Comparison of ENCODE assay signal across 8 mouse cellular contexts in the genomic region with DNA sequence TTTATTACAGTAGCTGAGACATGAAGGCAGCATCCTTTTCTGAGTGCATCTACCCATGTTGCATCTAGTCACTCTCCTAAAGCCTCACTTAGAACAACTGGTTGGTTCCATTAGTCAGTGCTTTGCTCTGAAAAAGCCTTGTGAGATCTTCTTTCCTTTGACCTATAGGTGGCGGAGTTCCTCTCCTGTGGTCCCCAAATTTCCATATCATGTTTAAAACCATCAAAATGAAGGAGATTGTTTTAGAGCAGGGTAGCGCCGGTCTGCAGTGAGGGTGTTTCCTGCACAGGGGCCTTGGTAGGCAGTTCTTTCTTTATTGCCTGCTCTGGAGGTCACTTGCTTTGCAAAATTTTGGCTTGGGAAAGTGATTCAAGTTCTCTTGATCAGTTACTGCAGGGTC. TPM values are rescaled to one million over a fixed set of nuclear protein-coding genes. Genes with fewer than 3 reads are reported as not detected.
DNase-seq lines count a peak whose midpoint lies in the region.

No protein-coding gene starts in this region.

- H3K9me3 ChIP-seq in heart, embryonic 10.5 days, result no peaks in the 10 kb centered on the region

- peak; percentile 18 for DNase-seq in heart, postnatal 4 days
- no peak for DNase-seq in heart, embryonic 10.5 days (ENCODE audit: low spot score)
- DNase-seq in thymus, postnatal 0 days (ENCODE audit: low spot score), result peak; percentile 29
- no peak for DNase-seq in thymus, adult 18-20 months
- peak; percentile 66 for DNase-seq in embryo, embryonic 10.5 days (ENCODE audit: low spot score)
- peak; percentile 31 for DNase-seq in splenic B cell, adult 2 months (ENCODE audit: low read depth, low spot score)
- DNase-seq in frontal cortex, postnatal 10 days (ENCODE audit: low spot score in 2 of 2), result no peak
- DNase-seq in kidney, adult 11 months, result no peak

- no peaks in the 10 kb centered on the region for H3K27me3 ChIP-seq in heart, embryonic 10.5 days (ENCODE audit: insufficient read depth, poor library complexity, severe bottlenecking)
- H3K27me3 ChIP-seq in splenic B cell, adult 2 months (ENCODE audit: control insufficient read depth, insufficient read depth, low read length, poor library complexity, severe bottlenecking), result no peaks in the 10 kb centered on the region

- WGBS in heart, embryonic 10.5 days, result 39% methylated on average over 3 of the region's 3 CpGs

- H3K4me1 ChIP-seq in heart, embryonic 10.5 days, result no peaks in the 10 kb centered on the region

- H3K27ac ChIP-seq in heart, embryonic 10.5 days, result no peak overlapping the region

- H3K4me3 ChIP-seq in heart, embryonic 10.5 days, result no peak overlapping the region

- peaks cover 15% of the 10 kb centered on the region for H3K36me3 ChIP-seq in heart, embryonic 10.5 days
- H3K36me3 ChIP-seq in splenic B cell, adult 2 months (ENCODE audit: control insufficient read depth, insufficient read depth, low read length, poor library complexity, severe bottlenecking), result no peaks in the 10 kb centered on the region

RNA-seq across cellular contexts. Expression of gene Cetn4, which starts 11.8 kb away (rescaled TPM):
- total RNA-seq in heart, postnatal 4 days (2021), result 1 to 10 TPM; 1.6 to 2.0 TPM
- 0.80 and 1.1 TPM in 2 replicates for polyA plus RNA-seq in heart, embryonic 10.5 days (2016; fragmentation: Nextera tagmentation; extraction: Ambion mirVana)
- polyA plus RNA-seq in thymus, postnatal 0 days (2015; fragmentation: Nextera tagmentation; extraction: Ambion mirVana), result 1.8 and 2.6 TPM in 2 replicates

RNA-seq across cellular contexts. Expression of gene Bbs12, which starts 12.0 kb away (rescaled TPM):
- total RNA-seq in heart, postnatal 4 days (2021), result 1 to 10 TPM; 2.2 to 2.7 TPM
- 5.9 and 7.7 TPM in 2 replicates for polyA plus RNA-seq in heart, embryonic 10.5 days (2016; fragmentation: Nextera tagmentation; extraction: Ambion mirVana)
- 4.6 and 5.0 TPM in 2 replicates for polyA plus RNA-seq in thymus, postnatal 0 days (2015; fragmentation: Nextera tagmentation; extraction: Ambion mirVana)

RNA-seq across cellular contexts. Expression of gene Fgf2, which starts 23.8 kb away (rescaled TPM):
- 1 to 10 TPM; 3.2 to 3.5 TPM for total RNA-seq in heart, postnatal 4 days (2021)
- polyA plus RNA-seq in heart, embryonic 10.5 days (2016; fragmentation: Nextera tagmentation; extraction: Ambion mirVana), result 0.50 and 0.92 TPM in 2 replicates
- polyA plus RNA-seq in thymus, postnatal 0 days (2015; fragmentation: Nextera tagmentation; extraction: Ambion mirVana), result 0.22 and 1.1 TPM in 2 replicates

Comparison
In these comparisons a context has a peak if more than half of its experiments do, and no peak if none do; other contexts are left out.
1. DNase-seq: peak in heart, postnatal 4 days (single experiment), thymus, postnatal 0 days (single experiment), embryo, embryonic 10.5 days (single experiment) and splenic B cell, adult 2 months (single experiment); none in heart, embryonic 10.5 days (single experiment), thymus, adult 18-20 months (0 of 2), frontal cortex, postnatal 10 days (0 of 2) and kidney, adult 11 months (single experiment).